Comparison of ENCODE assay signal across 9 mouse cellular contexts in genomic region chr7:17060782-17061605, GRCm38 (mm10). TPM values are rescaled to one million over a fixed set of nuclear protein-coding genes. Genes with fewer than 3 reads are reported as not detected.
DNase-seq lines count a peak whose midpoint lies in the region; ATAC-seq and TF ChIP-seq lines count a peak whose summit lies in the region.
"Had no signal": no experiment of that assay in that cellular context is flagged by ENCODE, and none has a peak within 500 bp of the region (broad histone marks: within the 10 kb centered on the region; RNA-seq: fewer than 3 reads in every experiment).

No protein-coding gene starts in this region.

- peak; percentile 56 for TF ChIP-seq CTCF in G1E (IDR thresholded peaks at IDR 0.05; ENCODE audit: low read depth, low read length)
- TF ChIP-seq CTCF in forebrain, postnatal 0 days (IDR thresholded peaks at IDR 0.05; ENCODE audit: low read depth), result peak; percentile 40

- H3K27me3 ChIP-seq in G1E (ENCODE audit: insufficient read depth, low read length), result no peaks in the 10 kb centered on the region
- no peaks in the 10 kb centered on the region; the same call in 1 of the 2 replicates for H3K27me3 ChIP-seq in forebrain, postnatal 0 days (ENCODE audit: insufficient read depth, low read length)
- H3K27me3 ChIP-seq in hindbrain, embryonic 15.5 days, result 0 out of 2 replicates have a peak, but pooled peaks cover 7% of the 10 kb centered on the region
- H3K27me3 ChIP-seq in liver, embryonic 13.5 days, result peaks cover 26% of the 10 kb centered on the region
- H3K27me3 ChIP-seq in neural tube, embryonic 13.5 days, result peaks cover 25% of the 10 kb centered on the region

- H3K4me1 ChIP-seq in G1E (ENCODE audit: insufficient read depth, low read depth, low read length), result peaks cover 79% of the 10 kb centered on the region
- peaks cover 15% of the 10 kb centered on the region; the same call in 1 of the 2 replicates for H3K4me1 ChIP-seq in forebrain, postnatal 0 days (ENCODE audit: insufficient read depth)
- H3K4me1 ChIP-seq in hindbrain, embryonic 15.5 days (replicated peaks), result peaks cover 51% of the 10 kb centered on the region
- peaks cover 77% of the 10 kb centered on the region for H3K4me1 ChIP-seq in liver, embryonic 13.5 days (replicated peaks)
- peaks cover 60% of the 10 kb centered on the region for H3K4me1 ChIP-seq in neural tube, embryonic 13.5 days (replicated peaks)

- ATAC-seq in cerebellum, adult (ENCODE audit: insufficient number of reproducible peaks, low FRiP score, low TSS enrichment), result no peak
- peak; percentile 18 for ATAC-seq in G1E (ENCODE audit: extremely low read depth, insufficient number of reproducible peaks, low FRiP score, poor library complexity, severe bottlenecking)
- no peak for ATAC-seq in forebrain, postnatal 0 days
- ATAC-seq in hindbrain, embryonic 15.5 days (ENCODE audit: low FRiP score, low read depth), result no peak
- ATAC-seq in liver, embryonic 13.5 days (ENCODE audit: low read depth), result no peak
- ATAC-seq in neural tube, embryonic 13.5 days (ENCODE audit: low read depth), result no peak
- no peak for ATAC-seq in inflammation-experienced regulatory T-cells, adult 6 months

- 0 out of 2 replicates have a peak overlapping the region, but pooled peaks have one; percentile 73 for H3K27ac ChIP-seq in forebrain, postnatal 0 days (ENCODE audit: low read depth, low read length)
- H3K27ac ChIP-seq in hindbrain, embryonic 15.5 days (replicated peaks), result peak overlapping the region; percentile 46
- peak overlapping the region; percentile 100 for H3K27ac ChIP-seq in liver, embryonic 13.5 days
- peak overlapping the region; percentile 78 for H3K27ac ChIP-seq in neural tube, embryonic 13.5 days (replicated peaks)

- 50% methylated on average over 22 of the region's 22 CpGs for WGBS in forebrain, postnatal 0 days
- 66% methylated on average over 21 of the region's 22 CpGs for WGBS in hindbrain, embryonic 15.5 days
- WGBS in liver, embryonic 13.5 days (ENCODE audit: insufficient replicate concordance), result 74% methylated on average over 22 of the region's 22 CpGs
- WGBS in neural tube, embryonic 13.5 days, result 77% methylated on average over 21 of the region's 22 CpGs

- peak overlapping the region; percentile 68 for H3K4me2 ChIP-seq in forebrain, postnatal 0 days (ENCODE audit: low read depth)
- H3K4me2 ChIP-seq in hindbrain, embryonic 15.5 days, result peak overlapping the region; percentile 80
- H3K4me2 ChIP-seq in liver, embryonic 13.5 days, result peak overlapping the region; percentile 58
- H3K4me2 ChIP-seq in neural tube, embryonic 13.5 days, result peak overlapping the region; percentile 62

- 0 out of 2 replicates have a peak overlapping the region, but pooled peaks have one; percentile 45 for H3K9ac ChIP-seq in forebrain, postnatal 0 days
- H3K9ac ChIP-seq in hindbrain, embryonic 15.5 days, result no peak overlapping the region
- peak overlapping the region; percentile 73 for H3K9ac ChIP-seq in liver, embryonic 13.5 days
- H3K9ac ChIP-seq in neural tube, embryonic 13.5 days, result no peak overlapping the region

- peak; percentile 64 for DNase-seq in cerebellum, adult 9-10 months
- peak; percentile 78 for DNase-seq in G1E (ENCODE audit: low spot score)
- no peak for DNase-seq in forebrain, postnatal 0 days
- DNase-seq in liver, embryonic 13.5 days, result no peak

- no peaks in the 10 kb centered on the region for H3K9me3 ChIP-seq in G1E (replicated peaks)
- H3K9me3 ChIP-seq in forebrain, postnatal 0 days (ENCODE audit: low read length), result no peaks in the 10 kb centered on the region
- H3K9me3 ChIP-seq in hindbrain, embryonic 15.5 days, result no peaks in the 10 kb centered on the region
- no peaks in the 10 kb centered on the region for H3K9me3 ChIP-seq in liver, embryonic 13.5 days (replicated peaks)
- no peaks in the 10 kb centered on the region for H3K9me3 ChIP-seq in neural tube, embryonic 13.5 days

- peak overlapping the region; percentile 76 for H3K4me3 ChIP-seq in G1E (ENCODE audit: low read depth, low read length)
- H3K4me3 ChIP-seq in forebrain, postnatal 0 days (ENCODE audit: low read depth, low read length), result no peak overlapping the region
- H3K4me3 ChIP-seq in hindbrain, embryonic 15.5 days, result peak overlapping the region; percentile 47
- H3K4me3 ChIP-seq in liver, embryonic 13.5 days (replicated peaks), result peak overlapping the region; percentile 12; the same call in 1 of the 2 replicates
- peak overlapping the region; percentile 42 for H3K4me3 ChIP-seq in neural tube, embryonic 13.5 days

- peaks cover 18% of the 10 kb centered on the region for H3K36me3 ChIP-seq in G1E (replicated peaks)
- no peaks in the 10 kb centered on the region for H3K36me3 ChIP-seq in forebrain, postnatal 0 days (ENCODE audit: insufficient read depth)
- H3K36me3 ChIP-seq in hindbrain, embryonic 15.5 days, result no peaks in the 10 kb centered on the region
- no peaks in the 10 kb centered on the region for H3K36me3 ChIP-seq in liver, embryonic 13.5 days
- H3K36me3 ChIP-seq in neural tube, embryonic 13.5 days, result no peaks in the 10 kb centered on the region

RNA-seq across cellular contexts. Expression of gene Hif3a, which starts 1.2 kb away (rescaled TPM):
- total RNA-seq in G1E (2014; fragmentation: Nextera tagmentation), result 240 and 246 TPM in 2 replicates
- 18.0 and 19.6 TPM in 2 replicates for total RNA-seq in G1E (2017)
- 162 and 183 TPM in 2 replicates for polyA plus RNA-seq in G1E (2012)
- total RNA-seq in forebrain, postnatal 0 days (2014; rRNA removed), result 7.2 and 12.2 TPM in 2 replicates
- 1.1 and 2.0 TPM in 2 replicates for polyA plus RNA-seq in forebrain, postnatal 0 days (2015; fragmentation: Nextera tagmentation; extraction: Ambion mirVana)
- 5.4 and 6.9 TPM in 2 replicates for polyA plus RNA-seq in hindbrain, embryonic 15.5 days (2015; fragmentation: Nextera tagmentation; extraction: Ambion mirVana)
- polyA plus RNA-seq in liver, embryonic 13.5 days (2015; fragmentation: Nextera tagmentation; extraction: Ambion mirVana), result 12.6 and 14.8 TPM in 2 replicates
- 4.3 and 5.2 TPM in 2 replicates for polyA plus RNA-seq in neural tube, embryonic 13.5 days (2015; fragmentation: Nextera tagmentation; extraction: Ambion mirVana)
- under 1 TPM in 2 of 3 experiments, not detected in 1; 0.42 to 0.47 TPM for polyA plus RNA-seq in inflammation-experienced regulatory T-cells, adult 6 months (2017; shearing (Covaris generic))

RNA-seq across cellular contexts. Expression of gene Psg16, which starts 12.8 kb away (rescaled TPM):
- total RNA-seq in G1E (2014; fragmentation: Nextera tagmentation), result 0.87 and 1.9 TPM in 2 replicates
- 0.29 and 0.71 TPM in 2 replicates for total RNA-seq in G1E (2017)
- 0.02 and 0.08 TPM in 2 replicates for polyA plus RNA-seq in G1E (2012)
- 2.3 and 5.1 TPM in 2 replicates for total RNA-seq in forebrain, postnatal 0 days (2014; rRNA removed)
- 3.3 and 5.7 TPM in 2 replicates for polyA plus RNA-seq in forebrain, postnatal 0 days (2015; fragmentation: Nextera tagmentation; extraction: Ambion mirVana)
- polyA plus RNA-seq in hindbrain, embryonic 15.5 days (2015; fragmentation: Nextera tagmentation; extraction: Ambion mirVana), result 4.2 and 4.7 TPM in 2 replicates
- 0.08 and 0.09 TPM in 2 replicates for polyA plus RNA-seq in liver, embryonic 13.5 days (2015; fragmentation: Nextera tagmentation; extraction: Ambion mirVana)
- 1.2 and 1.6 TPM in 2 replicates for polyA plus RNA-seq in neural tube, embryonic 13.5 days (2015; fragmentation: Nextera tagmentation; extraction: Ambion mirVana)
- polyA plus RNA-seq in inflammation-experienced regulatory T-cells, adult 6 months (2017; shearing (Covaris generic)), result 1 to 10 TPM in 2 of 3 experiments, not detected in 1; 1.2 to 1.5 TPM
- polyA plus RNA-seq: gonadal fat pad, adult 2 months had no signal

RNA-seq across cellular contexts. Expression of gene Ppp5c, which starts 33.3 kb away (rescaled TPM):
- 102 and 112 TPM in 2 replicates for total RNA-seq in G1E (2014; fragmentation: Nextera tagmentation)
- 44.9 and 50.2 TPM in 2 replicates for total RNA-seq in G1E (2017)
- 92.9 and 94.1 TPM in 2 replicates for polyA plus RNA-seq in G1E (2012)
- 56.6 and 65.7 TPM in 2 replicates for total RNA-seq in forebrain, postnatal 0 days (2014; rRNA removed)
- polyA plus RNA-seq in forebrain, postnatal 0 days (2015; fragmentation: Nextera tagmentation; extraction: Ambion mirVana), result 129 and 137 TPM in 2 replicates
- 125 and 136 TPM in 2 replicates for polyA plus RNA-seq in hindbrain, embryonic 15.5 days (2015; fragmentation: Nextera tagmentation; extraction: Ambion mirVana)
- polyA plus RNA-seq in liver, embryonic 13.5 days (2015; fragmentation: Nextera tagmentation; extraction: Ambion mirVana), result 54.0 and 61.1 TPM in 2 replicates
- polyA plus RNA-seq in neural tube, embryonic 13.5 days (2015; fragmentation: Nextera tagmentation; extraction: Ambion mirVana), result 116 and 127 TPM in 2 replicates
- 10 to 100 TPM; 55.1 to 67.1 (median 62.0) TPM for polyA plus RNA-seq in inflammation-experienced regulatory T-cells, adult 6 months (2017; shearing (Covaris generic))

Comparison
In these comparisons a context has a peak if more than half of its experiments do, and no peak if none do; other contexts are left out.
1. DNase-seq: peak in cerebellum, adult 9-10 months (single experiment) and G1E (single experiment); none in forebrain, postnatal 0 days (single experiment) and liver, embryonic 13.5 days (single experiment).
2. H3K27ac ChIP-seq: peak in every context shown above with its lines; median percentile 100 in liver, embryonic 13.5 days; 78 in neural tube, embryonic 13.5 days; 73 in forebrain, postnatal 0 days; 46 in hindbrain, embryonic 15.5 days.
3. H3K9ac ChIP-seq: peak in forebrain, postnatal 0 days (single experiment) and liver, embryonic 13.5 days (single experiment); none in hindbrain, embryonic 15.5 days (single experiment) and neural tube, embryonic 13.5 days (single experiment).
4. RNA of gene Hif3a, which starts 1.2 kb away (polyA plus RNA-seq): 162 to 183 TPM in G1E; 12.6 to 14.8 TPM in liver, embryonic 13.5 days, 5.4 to 6.9 TPM in hindbrain, embryonic 15.5 days, 4.3 to 5.2 TPM in neural tube, embryonic 13.5 days, 1.1 to 2.0 TPM in forebrain, postnatal 0 days and 0.42 to 0.47 TPM in inflammation-experienced regulatory T-cells, adult 6 months; every median in the first group is over 10 times any median in the second.
5. Peak in every context shown above with its lines, with median percentiles within 50 percentile points of each other: H3K4me2 ChIP-seq.